ENCODE assay signal across 9 mouse cellular contexts in genomic region chr8:122139784-122140183, GRCm38 (mm10).
DNase-seq lines count a peak whose midpoint lies in the region; ATAC-seq and TF ChIP-seq lines count a peak whose summit lies in the region.
"Had no signal": no experiment of that assay in that cellular context is flagged by ENCODE, and none has a peak within 500 bp of the region (broad histone marks: within the 10 kb centered on the region; RNA-seq: fewer than 3 reads in every experiment).

No protein-coding gene starts in this region.

- intact Hi-C loops in left cerebral cortex, postnatal 4 days (cut with DNase I): no loop called here

- H3K9me3 ChIP-seq in hindbrain, postnatal 0 days (ENCODE audit: low read length): no peaks in the 10 kb centered on the region
- H3K9me3 ChIP-seq in liver, embryonic 11.5 days (ENCODE audit: control insufficient read depth, low read length): no peaks in the 10 kb centered on the region
- no peaks in the 10 kb centered on the region for H3K9me3 ChIP-seq in neural tube, embryonic 11.5 days (ENCODE audit: control insufficient read depth, low read length)
- H3K9me3 ChIP-seq: embryonic facial prominence, embryonic 12.5 days had no signal

- WGBS in hindbrain, postnatal 0 days: 29% methylated on average over 5 of the region's 5 CpGs
- WGBS in liver, embryonic 11.5 days: 36% methylated on average over 5 of the region's 5 CpGs
- WGBS in neural tube, embryonic 11.5 days: 36% methylated on average over 5 of the region's 5 CpGs

- no peak overlapping the region for H3K27ac ChIP-seq in hindbrain, postnatal 0 days
- no peak overlapping the region for H3K27ac ChIP-seq in liver, embryonic 11.5 days (ENCODE audit: low read depth, low read length)
- no peak overlapping the region for H3K27ac ChIP-seq in neural tube, embryonic 11.5 days (ENCODE audit: low read depth, low read length)
- H3K27ac ChIP-seq: embryonic facial prominence, embryonic 12.5 days had no signal

- H3K36me3 ChIP-seq in hindbrain, postnatal 0 days (ENCODE audit: insufficient read depth, low read length): no peaks in the 10 kb centered on the region
- no peaks in the 10 kb centered on the region for H3K36me3 ChIP-seq in liver, embryonic 11.5 days (ENCODE audit: control insufficient read depth, insufficient read depth, low read length)
- no peaks in the 10 kb centered on the region for H3K36me3 ChIP-seq in neural tube, embryonic 11.5 days (ENCODE audit: control insufficient read depth, insufficient read depth, low read length)
- H3K36me3 ChIP-seq: embryonic facial prominence, embryonic 12.5 days had no signal

- no peak overlapping the region for H3K4me3 ChIP-seq in hindbrain, postnatal 0 days (ENCODE audit: low read length)
- no peak overlapping the region for H3K4me3 ChIP-seq in liver, embryonic 11.5 days (ENCODE audit: low read depth, low read length)
- H3K4me3 ChIP-seq in neural tube, embryonic 11.5 days (ENCODE audit: low read depth, low read length): no peak overlapping the region
- H3K4me3 ChIP-seq: embryonic facial prominence, embryonic 12.5 days had no signal

- TF ChIP-seq CTCF in brain, embryonic 14.5 days (IDR thresholded peaks at IDR 0.05; ENCODE audit: borderline replicate concordance, extremely low read depth, insufficient read depth, insufficient read length): peak; percentile 70
- peak; percentile 82 for TF ChIP-seq CTCF in hindbrain, postnatal 0 days (IDR thresholded peaks at IDR 0.05; ENCODE audit: low read depth)

- no peaks in the 10 kb centered on the region for H3K4me1 ChIP-seq in hindbrain, postnatal 0 days (ENCODE audit: insufficient read depth, low read length)
- no peaks in the 10 kb centered on the region for H3K4me1 ChIP-seq in liver, embryonic 11.5 days (replicated peaks; ENCODE audit: control insufficient read depth, insufficient read depth, low read length)
- H3K4me1 ChIP-seq in neural tube, embryonic 11.5 days (ENCODE audit: control insufficient read depth, insufficient read depth, low read length): no peaks in the 10 kb centered on the region
- H3K4me1 ChIP-seq: embryonic facial prominence, embryonic 12.5 days had no signal

- TF ChIP-seq POLR2A in brain, embryonic 14.5 days (IDR thresholded peaks at IDR 0.05; ENCODE audit: borderline replicate concordance, extremely low read depth, insufficient read depth, insufficient read length, poor library complexity, severe bottlenecking): no peak

- no peaks in the 10 kb centered on the region for H3K27me3 ChIP-seq in hindbrain, postnatal 0 days (ENCODE audit: insufficient read depth, low read length)
- no peaks in the 10 kb centered on the region; the same call in 1 of the 2 replicates for H3K27me3 ChIP-seq in liver, embryonic 11.5 days (replicated peaks; ENCODE audit: control insufficient read depth, insufficient read depth, low read length)
- H3K27me3 ChIP-seq in neural tube, embryonic 11.5 days (ENCODE audit: control insufficient read depth, insufficient read depth, low read length): no peaks in the 10 kb centered on the region
- H3K27me3 ChIP-seq: embryonic facial prominence, embryonic 12.5 days had no signal

- no peak overlapping the region for H3K4me2 ChIP-seq in hindbrain, postnatal 0 days (ENCODE audit: low read depth, low read length)
- H3K4me2 ChIP-seq in liver, embryonic 11.5 days: no peak overlapping the region
- no peak overlapping the region for H3K4me2 ChIP-seq in neural tube, embryonic 11.5 days (ENCODE audit: low read depth)
- H3K4me2 ChIP-seq: embryonic facial prominence, embryonic 12.5 days had no signal

- no peak overlapping the region for H3K9ac ChIP-seq in hindbrain, postnatal 0 days (replicated peaks; ENCODE audit: low read length)
- H3K9ac ChIP-seq in liver, embryonic 11.5 days (ENCODE audit: low read depth, low read length): no peak overlapping the region
- no peak overlapping the region for H3K9ac ChIP-seq in neural tube, embryonic 11.5 days (ENCODE audit: low read length)
- H3K9ac ChIP-seq: embryonic facial prominence, embryonic 12.5 days had no signal

- peak; percentile 55; the same call in 1 of the 2 replicates for ATAC-seq in hindbrain, postnatal 0 days
- no peak for ATAC-seq in liver, embryonic 11.5 days (replicated peaks; ENCODE audit: low FRiP score)
- ATAC-seq in neural tube, embryonic 11.5 days (ENCODE audit: insufficient read depth, low FRiP score, low TSS enrichment): no peak

- peak; percentile 66 for DNase-seq in left cerebral cortex, postnatal 4 days
- DNase-seq in left cerebral cortex, adult 11 months (ENCODE audit: low spot score): no peak
- DNase-seq in brain, embryonic 14.5 days (ENCODE audit: low read depth): peak; percentile 8
- DNase-seq in fibroblast of lung, adult 2 months (ENCODE audit: low read depth): peak; percentile 89
- DNase-seq in hindbrain, postnatal 0 days (ENCODE audit: low spot score): peak; percentile 46
- DNase-seq in liver, embryonic 11.5 days (ENCODE audit: low spot score): peak; percentile 54
- DNase-seq in neural tube, embryonic 11.5 days (ENCODE audit: low spot score): peak; percentile 70
- peak; percentile 54 for DNase-seq in urinary bladder, adult 2 months (ENCODE audit: low spot score)
